Mouse (Mus musculus) lung, embryonic 14.5 days (tissue): Measurements from ENCODE around the gene Gm9999. TPM values are rescaled to one million over a fixed set of nuclear protein-coding genes. Genes with fewer than 3 reads are reported as not detected.
"Not testable (repeated sequence)": the region's sequence is repeated elsewhere in the genome, so short reads cannot be mapped to it uniquely, and the experiment has no call there.

Experiments
- ATAC-seq: fragments of 200-750 bp; cut with Nextera tagmentation; 2 replicates; pipeline ENCODE4 v1.8.0; 2017; ENCODE audit warnings: mild to moderate bottlenecking, moderate TSS enrichment, moderate library complexity; ENCODE audit not compliant: insufficient read depth
- DNase-seq: peaks from one replicate; pipeline ENCODE4 v3.0.0-alpha.2; 2015
- H3K27ac ChIP-seq: fragments of 300-500 bp; sonication (generic); 2 replicates; pipeline ENCODE4 v1.5.1; 2014; ENCODE audit warnings: low read depth, mild to moderate bottlenecking, moderate library complexity
- H3K27me3 ChIP-seq: fragments of 300-500 bp; sonication (generic); 2 replicates; pipeline ENCODE4 v1.6.1; 2014; ENCODE audit warnings: low read length, control low read depth; ENCODE audit not compliant: insufficient read depth
- H3K36me3 ChIP-seq: fragments of 300-500 bp; sonication (generic); 2 replicates; pipeline ENCODE4 v1.6.1; 2014; ENCODE audit warnings: control low read depth; ENCODE audit not compliant: insufficient read depth
- H3K4me1 ChIP-seq: fragments of 300-500 bp; sonication (generic); 2 replicates; pipeline ENCODE4 v1.6.1; 2014; ENCODE audit warnings: antibody characterized with exemption, control low read depth; ENCODE audit not compliant: insufficient read depth
- H3K4me2 ChIP-seq: fragments of 300-500 bp; sonication (generic); 2 replicates; pipeline ENCODE4 v1.6.1; 2014; ENCODE audit warnings: mild to moderate bottlenecking
- H3K4me3 ChIP-seq: fragments of 300-500 bp; sonication (generic); 2 replicates; pipeline ENCODE4 v1.5.1; 2014; ENCODE audit warnings: low read depth, low read length
- H3K9ac ChIP-seq: fragments of 300-500 bp; sonication (generic); 2 replicates; pipeline ENCODE4 v1.6.1; 2014
- H3K9me3 ChIP-seq: fragments of 300-500 bp; sonication (generic); 2 replicates; pipeline ENCODE4 v1.6.1; 2016; ENCODE audit warnings: low read depth, low read length, control low read depth
- CTCF ChIP-seq: IDR thresholded peaks from 2 replicates; pipeline ENCODE4 v1.5.1; 2016; ENCODE audit warnings: antibody characterized with exemption, low read depth
- WGBS: fragments of 180-500 bp; shearing (Covaris S2); extraction: QIAGEN DNeasy Blood & Tissue Kit; methylation state at CpG from one replicate; pipeline ENCODE4 v1.1.7; 2014; 5-methylcytosine and 5-hydroxymethylcytosine counted together
- polyA plus RNA-seq: library from polyadenylated mRNA; unstranded; fragments of >200 nt; fragmentation: Nextera tagmentation; extraction: Ambion mirVana; gene quantifications from 2 replicates; pipeline ENCODE4 v1.2.1, GENCODE M21; 2014

Gm9999 gene
- polyA plus RNA-seq, 1 experiment from 2014 or later, result not detected

DNA sequence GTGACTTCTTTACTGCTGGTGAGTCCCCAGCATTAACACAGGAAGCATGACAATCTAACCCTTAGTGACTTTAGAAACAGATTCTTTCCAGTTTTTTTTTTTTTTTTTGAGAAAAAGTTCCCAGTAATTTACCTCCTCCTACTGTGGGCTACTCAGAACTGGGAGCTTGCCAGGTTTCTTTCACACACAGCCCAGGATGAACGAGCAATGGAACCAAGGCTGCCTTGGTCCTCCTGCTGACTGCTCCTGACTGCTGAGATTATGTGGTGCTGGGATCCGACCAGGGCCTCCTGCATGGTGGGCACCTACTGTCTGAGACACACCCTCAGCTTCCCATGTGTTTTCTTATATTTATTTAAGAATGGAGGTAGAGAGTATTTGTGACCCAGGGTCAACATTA is 3.7 kb downstream of the Gm9999 start:
- peak overlapping the region; percentile 86 for H3K27ac ChIP-seq
- peak; percentile 53 for ATAC-seq

GRCm38 (mm10) chr7:46989387-46989786 is 6.0 kb downstream of the Gm9999 start:
- not testable (repeated sequence) for H3K27me3 ChIP-seq, DNase-seq, H3K4me2 ChIP-seq, ATAC-seq, H3K9me3 ChIP-seq, H3K27ac ChIP-seq, H3K9ac ChIP-seq, H3K4me3 ChIP-seq
- Histone ChIP-seq H3K36me3 (peaks cover 36% of the 10 kb centered on the region), H3K4me1 (peaks cover 13% of the 10 kb centered on the region; the same call in 1 of the 2 replicates)
- 64% methylated on average over 4 of the region's 4 CpGs for WGBS

More for the DNA sequence above, 3.7 kb downstream of the Gm9999 start:
- Histone ChIP-seq H3K27me3 (no peaks in the 10 kb centered on the region), H3K36me3 (peaks cover 17% of the 10 kb centered on the region), H3K4me3 (no peak overlapping the region), H3K9me3 (no peaks in the 10 kb centered on the region), H3K4me1 (peaks cover 13% of the 10 kb centered on the region; the same call in 1 of the 2 replicates), H3K9ac (no peak overlapping the region), H3K4me2 (peak overlapping the region; percentile 8)
- peak; percentile 68 for DNase-seq
- TF ChIP-seq CTCF, result no peak
- WGBS, result 21% methylated on average over 2 of the region's 2 CpGs

GRCm38 (mm10) chr7:46993079-46993478 is 9.7 kb downstream of the Gm9999 start:
- no peak for DNase-seq
- H3K9ac ChIP-seq, result no peak overlapping the region
- H3K27me3 ChIP-seq, result no peaks in the 10 kb centered on the region
- H3K4me3 ChIP-seq, result no peak overlapping the region
- H3K36me3 ChIP-seq, result peaks cover 70% of the 10 kb centered on the region
- WGBS, result 87% methylated on average over 8 of the region's 8 CpGs
- H3K9me3 ChIP-seq, result no peaks in the 10 kb centered on the region
- no peak overlapping the region for H3K27ac ChIP-seq
- H3K4me1 ChIP-seq, result no peaks in the 10 kb centered on the region
- TF ChIP-seq CTCF, result no peak
- ATAC-seq, result no peak
- H3K4me2 ChIP-seq, result no peak overlapping the region

GRCm38 (mm10) chr7:46995558-46995957 is 12.2 kb downstream of the Gm9999 start:
- H3K9me3 ChIP-seq, result no peaks in the 10 kb centered on the region
- WGBS, result 92% methylated on average over 3 of the region's 3 CpGs
- ATAC-seq (no peak), DNase-seq (no peak)
- H3K27me3 ChIP-seq, result no peaks in the 10 kb centered on the region
- peaks cover 85% of the 10 kb centered on the region for H3K36me3 ChIP-seq
- no peak overlapping the region for H3K9ac ChIP-seq
- peaks cover 9% of the 10 kb centered on the region; the same call in 1 of the 2 replicates for H3K4me1 ChIP-seq
- H3K4me3 ChIP-seq, result no peak overlapping the region
- TF ChIP-seq CTCF, result no peak
- H3K4me2 ChIP-seq, result no peak overlapping the region
- H3K27ac ChIP-seq, result no peak overlapping the region

DNA sequence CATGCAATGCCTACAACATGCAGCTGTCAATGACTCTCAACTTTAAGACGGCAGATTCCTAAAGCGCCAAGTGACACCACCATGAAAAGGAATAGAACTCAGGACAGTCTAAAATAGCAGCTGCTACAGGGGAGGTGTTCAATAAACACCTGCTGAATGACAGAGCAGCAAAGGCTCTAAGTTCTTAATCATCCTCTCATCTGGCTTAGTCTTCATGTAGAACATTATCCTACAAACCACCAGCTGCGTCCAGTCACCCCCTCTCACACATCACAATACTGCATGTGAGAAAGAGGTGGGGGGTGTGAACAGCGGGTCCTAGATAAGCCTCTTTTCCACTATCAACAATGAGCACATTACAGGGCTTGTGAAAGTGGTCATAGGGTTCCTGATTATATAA is 13.6 kb downstream of the Gm9999 start:
- Histone ChIP-seq H3K4me2 (no peak overlapping the region), H3K4me3 (no peak overlapping the region), H3K9me3 (no peaks in the 10 kb centered on the region), H3K9ac (no peak overlapping the region), H3K4me1 (peaks cover 19% of the 10 kb centered on the region), H3K36me3 (peaks cover 72% of the 10 kb centered on the region), H3K27ac (no peak overlapping the region), H3K27me3 (no peaks in the 10 kb centered on the region)
- no peak for TF ChIP-seq CTCF
- WGBS, result 84% methylated on average over 4 of the region's 4 CpGs
- ATAC-seq, result no peak
- DNase-seq, result no peak

- Histone ChIP-seq H3K27me3 (no peaks in the 10 kb centered on the region), H3K27ac (no peak overlapping the region), H3K4me1 (peaks cover 19% of the 10 kb centered on the region), H3K36me3 (peaks cover 68% of the 10 kb centered on the region), H3K9me3 (no peaks in the 10 kb centered on the region), H3K9ac (no peak overlapping the region), H3K4me3 (no peak overlapping the region), H3K4me2 (no peak overlapping the region)
- TF ChIP-seq CTCF, result no peak
- ATAC-seq (no peak), DNase-seq (no peak)
- WGBS, result 73% methylated on average over 21 of the region's 21 CpGs
Observed at GRCm38 (mm10) chr7:46997644-46998395, 14.4 kb downstream of the Gm9999 start.

GRCm38 (mm10) chr7:46998942-46999341 is 15.6 kb downstream of the Gm9999 start:
- DNase-seq (no peak), ATAC-seq (no peak)
- Histone ChIP-seq H3K4me3 (no peak overlapping the region), H3K9me3 (no peaks in the 10 kb centered on the region), H3K9ac (no peak overlapping the region), H3K27me3 (no peaks in the 10 kb centered on the region), H3K27ac (no peak overlapping the region), H3K36me3 (peaks cover 57% of the 10 kb centered on the region), H3K4me2 (no peak overlapping the region), H3K4me1 (peaks cover 19% of the 10 kb centered on the region)
- WGBS, result 90% methylated on average over 2 of the region's 2 CpGs
- no peak for TF ChIP-seq CTCF
